Mouse (Mus musculus) right cerebral cortex, adult 2 months (tissue): ENCODE results near the gene Serpina3f.
"Not testable (repeated sequence)": the region's sequence is repeated elsewhere in the genome, so short reads cannot be mapped to it uniquely, and the experiment has no call there.

Experiments used
- DNase-seq, 2 experiments: peaks; one replicate each; pipeline ENCODE4 v3.0.0; 2021 to 2022; ENCODE audit warnings: low spot score in 2 of 2

Gene Serpina3f

GRCm38 (mm10) chr12:104214445-104214753 is at the start of gene Serpina3f:
Gene Serpina3f, plus strand, starts transcription at chr12:104214544.
- no peak for DNase-seq

DNA sequence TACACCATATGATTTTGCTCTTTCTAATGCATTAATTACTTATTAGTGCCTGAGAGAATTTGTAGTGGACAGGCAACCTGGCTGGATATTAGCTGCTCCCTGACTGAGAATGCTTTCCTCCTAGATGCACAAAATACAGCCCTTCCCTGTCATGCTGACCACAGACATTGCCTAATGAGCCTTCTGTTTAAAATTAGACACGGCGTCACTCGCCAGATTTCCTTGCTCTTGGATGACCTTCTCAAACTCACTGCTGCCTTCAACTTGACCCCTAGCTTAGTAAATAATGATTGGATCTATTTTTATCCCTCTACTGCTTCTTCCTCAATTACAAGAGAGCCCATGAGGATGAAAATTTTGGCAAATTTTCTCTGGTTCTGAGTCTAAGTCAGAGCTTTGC is 39.6 kb upstream of the Serpina3f start:
- DNase-seq: no peak

DNA sequence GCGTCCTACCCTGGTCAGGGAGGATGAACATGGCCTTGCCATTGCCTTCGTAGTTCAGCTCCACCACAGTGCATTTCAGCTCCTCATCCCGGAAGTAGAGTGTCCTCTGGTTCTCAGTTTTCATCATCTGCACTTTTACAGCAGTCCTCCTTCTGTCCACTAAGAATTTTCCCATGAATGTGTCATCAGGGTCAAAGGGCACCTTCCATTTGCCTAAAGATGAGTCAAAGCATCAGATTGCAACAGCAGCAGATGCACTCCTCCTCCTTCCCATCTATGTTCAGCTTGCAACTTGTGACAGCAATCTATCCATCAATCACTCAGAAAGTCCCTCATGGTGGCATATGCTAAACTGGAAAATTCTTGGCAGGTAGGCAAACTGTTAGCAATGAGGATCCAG is 38.7 kb upstream of the Serpina3f start:
- DNase-seq: no peak

DNA sequence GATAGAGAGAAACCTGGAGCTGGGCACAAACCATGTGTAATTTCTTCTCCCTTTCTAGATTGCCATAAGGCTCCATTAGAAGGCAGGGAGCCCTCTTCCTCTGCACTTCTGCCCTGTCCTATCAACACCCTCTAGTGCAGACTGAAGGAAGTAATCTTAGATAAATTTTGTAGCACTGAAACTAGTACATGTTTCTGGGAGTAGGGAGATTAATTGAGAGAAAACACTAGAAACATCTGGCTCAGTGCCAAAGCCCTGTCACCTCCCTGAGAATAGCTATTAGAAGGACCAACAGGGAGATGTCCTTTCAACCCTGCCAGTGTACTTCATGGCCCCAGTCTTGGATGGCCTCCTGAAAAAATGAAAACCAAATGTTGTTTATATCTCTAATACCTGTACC is 35.8 kb upstream of the Serpina3f start:
- DNase-seq: no peak

GRCm38 (mm10) chr12:104178987-104179386 is 35.4 kb upstream of the Serpina3f start:
- DNase-seq: no peak

GRCm38 (mm10) chr12:104185046-104185445 is 29.3 kb upstream of the Serpina3f start:
- DNase-seq: no peak

- DNase-seq: peak; percentile 17 to 18
Observed at GRCm38 (mm10) chr12:104186041-104186581, 28.2 kb upstream of the Serpina3f start.

- no peak for DNase-seq
Observed at GRCm38 (mm10) chr12:104189246-104189645, 25.1 kb upstream of the Serpina3f start.

DNA sequence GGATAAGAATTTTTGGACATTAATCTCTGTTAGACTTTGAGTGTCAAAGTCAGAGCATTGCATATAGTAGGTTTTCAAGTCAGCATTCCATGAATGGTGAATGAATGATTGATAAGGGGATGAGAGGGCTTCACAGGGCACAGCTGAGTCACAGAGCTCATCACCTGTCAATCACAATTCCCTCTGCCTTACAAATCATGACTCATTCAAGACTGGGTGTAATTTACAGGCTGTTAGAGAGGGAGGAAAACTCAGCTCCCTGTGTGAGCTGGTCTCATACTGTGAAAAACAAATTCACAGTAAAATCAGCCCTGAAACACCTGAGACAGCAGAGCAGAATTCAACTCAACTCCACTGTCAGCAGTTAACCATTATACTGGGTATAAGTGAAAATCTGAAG is 23.5 kb upstream of the Serpina3f start:
- no peak for DNase-seq

DNA sequence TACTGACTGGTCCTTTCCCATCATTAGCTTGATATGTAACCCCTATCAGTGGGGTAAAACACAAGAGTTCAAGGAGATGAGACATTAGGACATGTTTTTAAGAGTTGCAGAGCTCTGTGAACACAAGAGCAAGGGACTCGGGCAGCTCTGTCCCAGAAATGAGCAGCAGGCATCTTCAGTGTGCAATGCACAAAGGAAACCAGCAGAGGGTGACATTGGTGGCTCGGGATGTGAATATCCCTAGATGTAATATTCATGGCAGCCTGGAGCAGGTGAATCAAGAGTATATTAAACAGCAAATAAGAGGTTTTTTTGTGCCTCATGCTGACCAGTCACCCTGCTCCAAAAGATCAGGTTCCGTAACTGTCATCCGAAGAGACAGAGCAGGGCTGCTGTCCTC is 5.2 kb upstream of the Serpina3f start:
- no peak for DNase-seq

DNA sequence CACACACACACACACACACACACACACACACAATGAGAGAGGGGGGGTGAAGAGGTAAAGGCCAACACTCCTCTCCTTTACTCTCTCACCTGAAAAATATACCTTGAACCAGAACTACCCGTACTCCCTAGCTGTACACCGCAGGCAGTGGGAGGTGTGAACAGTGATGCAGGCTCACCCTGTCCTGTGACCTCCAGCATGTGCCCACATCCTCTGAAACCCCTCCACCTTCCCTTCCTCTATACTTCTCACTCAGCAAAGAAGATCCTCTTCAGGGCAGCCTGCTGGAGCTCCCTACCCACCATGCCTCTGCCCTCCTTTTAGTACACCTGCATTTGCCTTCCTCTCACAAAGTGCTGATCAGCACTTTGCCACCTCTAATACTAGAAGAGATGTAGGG is 4.5 kb upstream of the Serpina3f start:
- DNase-seq: no peak

GRCm38 (mm10) chr12:104213689-104214444 is 477 bp upstream of the Serpina3f start:
- DNase-seq: no peak

GRCm38 (mm10) chr12:104215249-104215648 is 905 bp downstream of the Serpina3f start:
- DNase-seq: no peak

DNA sequence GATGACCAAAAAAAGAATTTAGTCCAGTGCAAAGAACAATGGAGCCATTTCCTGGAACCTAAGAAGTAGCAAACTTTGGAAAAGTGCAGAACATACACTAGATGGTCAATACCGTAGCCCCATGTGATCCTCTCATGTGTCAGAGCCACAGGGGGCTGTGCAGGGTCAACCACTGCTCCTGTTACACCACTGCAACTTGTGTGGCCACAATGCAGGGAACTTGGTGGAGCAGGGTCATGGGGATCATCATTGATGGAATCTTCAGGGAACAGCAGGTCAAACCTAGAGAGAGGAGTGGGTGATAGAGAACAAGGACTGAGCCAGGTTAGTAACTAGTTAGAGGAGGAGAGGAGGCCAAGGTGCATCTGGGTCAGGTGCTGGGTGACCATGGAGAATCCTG is 7.3 kb downstream of the Serpina3f start:
- no peak for DNase-seq

DNA sequence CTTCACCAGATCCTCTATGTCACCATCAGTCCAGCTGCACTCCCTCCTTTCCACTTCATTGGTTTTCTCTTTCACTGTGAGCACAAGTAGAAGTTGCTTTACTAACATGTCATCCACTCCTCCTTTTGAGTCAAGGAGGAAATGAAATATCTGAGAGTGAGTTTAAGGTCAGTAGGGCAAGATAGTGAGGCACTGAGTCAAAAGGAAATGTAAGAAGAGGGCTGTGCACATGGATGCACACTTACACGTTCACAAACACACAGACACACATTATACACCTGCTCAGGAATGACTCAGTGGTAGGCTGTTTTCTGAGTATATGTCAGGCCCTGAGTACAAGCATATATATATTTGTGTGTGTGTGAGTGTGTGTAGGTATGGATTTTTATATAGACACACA is 9.3 kb downstream of the Serpina3f start:
- no peak for DNase-seq

- DNase-seq: no peak
Observed at GRCm38 (mm10) chr12:104224598-104225300, 10.4 kb downstream of the Serpina3f start.

DNA sequence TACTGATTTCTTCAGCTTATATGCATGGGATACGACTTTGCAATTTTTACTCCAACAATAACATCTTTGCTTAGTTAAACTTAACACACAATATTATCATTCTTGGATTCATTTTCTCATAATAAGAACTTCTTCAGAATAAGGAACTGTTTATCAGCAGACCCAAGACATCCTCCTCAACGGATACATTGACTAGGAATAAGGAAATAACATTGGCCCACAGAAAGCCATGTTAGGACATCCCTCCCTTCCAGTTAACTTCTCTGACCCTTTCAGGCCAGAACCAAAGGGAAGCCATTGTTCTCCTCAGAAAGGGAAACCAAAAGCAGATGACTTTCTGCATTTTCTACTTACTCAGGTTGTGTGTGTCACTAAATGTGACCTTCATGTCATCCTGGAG is 16.4 kb downstream of the Serpina3f start:
- no peak for DNase-seq

DNA sequence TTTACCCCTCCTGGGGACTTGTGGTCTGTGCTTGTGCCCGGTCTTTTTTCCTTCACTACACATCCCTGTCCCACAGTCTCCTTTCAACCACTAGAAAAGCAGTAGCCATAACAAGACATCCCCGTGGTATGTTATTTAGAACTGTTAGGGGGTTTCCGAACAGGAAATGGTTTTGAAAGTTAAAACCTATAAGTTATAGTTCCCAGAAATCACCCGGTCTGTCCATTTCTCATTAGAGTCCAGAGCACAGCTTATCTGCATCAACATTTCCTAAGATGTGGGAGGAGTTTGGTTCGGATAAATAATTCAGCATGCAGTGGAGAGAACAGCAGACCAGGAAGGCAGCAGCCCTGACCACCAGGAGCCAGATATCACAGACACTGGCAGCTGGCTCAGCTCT is 21.6 kb downstream of the Serpina3f start, which contains the start of gene Serpina3g:
Gene Serpina3g, plus strand, starts transcription at position 331 of the 400 bp plus-strand sequence.
- no peak for DNase-seq

DNA sequence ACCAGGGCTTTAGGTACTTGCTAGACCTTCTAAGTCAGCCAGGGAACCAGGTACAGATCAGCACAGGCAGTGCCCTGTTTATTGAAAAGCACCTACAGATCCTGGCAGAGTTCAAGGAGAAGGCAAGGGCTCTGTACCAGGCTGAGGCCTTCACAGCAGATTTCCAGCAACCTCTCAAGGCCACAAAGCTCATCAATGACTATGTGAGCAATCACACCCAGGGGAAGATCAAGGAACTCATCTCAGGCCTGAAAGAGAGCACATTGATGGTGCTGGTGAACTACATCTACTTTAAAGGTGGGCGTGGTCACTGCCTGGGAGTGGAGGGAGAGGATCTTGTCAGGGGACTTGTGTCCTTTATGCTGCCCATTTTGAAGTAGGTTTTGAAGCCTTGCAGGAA is 23.7 kb downstream of the Serpina3f start:
- DNase-seq: not testable (repeated sequence)

GRCm38 (mm10) chr12:104243307-104243706 is 29.0 kb downstream of the Serpina3f start:
- no peak for DNase-seq

DNA sequence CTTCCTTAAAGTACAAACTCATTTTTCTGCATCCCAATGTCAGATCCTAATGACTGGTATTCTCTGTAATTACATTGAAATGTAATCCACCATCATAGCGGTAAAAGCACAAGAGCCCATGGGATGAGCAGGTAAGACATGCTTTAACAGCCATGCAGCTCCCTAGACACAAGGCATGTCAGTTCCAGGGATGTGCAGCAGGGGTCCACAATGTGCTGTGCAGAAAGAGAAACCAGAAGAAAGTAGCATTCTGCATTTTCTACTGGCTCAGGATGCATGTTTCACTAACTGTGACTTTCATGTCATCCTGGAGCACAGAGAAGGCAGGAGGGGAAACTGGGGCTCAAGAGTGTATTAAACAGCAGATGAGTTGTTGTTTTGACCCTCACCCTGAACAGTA is 30.7 kb downstream of the Serpina3f start:
- peak; percentile 21 to 44 for DNase-seq

- peak; percentile 31 to 40 for DNase-seq
Observed at GRCm38 (mm10) chr12:104245595-104245994, 31.3 kb downstream of the Serpina3f start.

- DNase-seq: no peak
Observed at GRCm38 (mm10) chr12:104247553-104248002, 33.2 kb downstream of the Serpina3f start.
